Mouse (Mus musculus) frontal cortex, adult 2 months (tissue): Measurements from ENCODE around the gene Arl10. TPM values are rescaled to one million over a fixed set of nuclear protein-coding genes. Genes with fewer than 3 reads are reported as not detected.

Source experiments
- DNase-seq, 2 experiments: peaks; one replicate each; pipeline ENCODE4 v3.0.0; 2022; ENCODE audit warnings: low spot score in 1 of 2; ENCODE audit errors: extremely low spot score in 1 of 2
- polyA plus RNA-seq: library from polyadenylated mRNA; depleted of rRNA; stranded (reverse); fragments of >200 nt; gene quantifications from 2 replicates; pipeline ENCODE4 v1.2.3, GENCODE M21; 2012

The Arl10 gene
- polyA plus RNA-seq, 1 experiment, result 20.6 TPM

GRCm38 (mm10) chr13:54581385-54581784 lies 6.6 kb downstream of the Arl10 start:
- no peak for DNase-seq

GRCm38 (mm10) chr13:54582126-54582525 lies 7.3 kb downstream of the Arl10 start:
- DNase-seq, result no peak

GRCm38 (mm10) chr13:54582860-54583259 lies 8.0 kb downstream of the Arl10 start:
- no peak for DNase-seq

GRCm38 (mm10) chr13:54585831-54586230 lies 11.0 kb downstream of the Arl10 start:
- no peak for DNase-seq

- no peak for DNase-seq
These were observed 14.7 kb downstream of the Arl10 start for GRCm38 (mm10) chr13:54589414-54589995.

- DNase-seq, result peak; percentile 98 to 99
These were observed 15.5 kb downstream of the Arl10 start, which contains the start of the genes Nop16 and Higd2a for GRCm38 (mm10) chr13:54589996-54590951. Gene Nop16, minus strand, starts transcription at chr13:54590090. Gene Higd2a, plus strand, starts transcription at chr13:54590207.

- no peak for DNase-seq
These were observed 17.1 kb downstream of the Arl10 start for GRCm38 (mm10) chr13:54591776-54592356.

GRCm38 (mm10) chr13:54593617-54594016 lies 18.8 kb downstream of the Arl10 start:
- DNase-seq, result no peak

GRCm38 (mm10) chr13:54596107-54596690 lies 21.4 kb downstream of the Arl10 start:
- DNase-seq, result no peak

- no peak for DNase-seq
These were observed 22.1 kb downstream of the Arl10 start for GRCm38 (mm10) chr13:54596870-54597269.

GRCm38 (mm10) chr13:54598622-54599143 lies 23.9 kb downstream of the Arl10 start:
- no peak for DNase-seq

GRCm38 (mm10) chr13:54602639-54603111 lies 27.9 kb downstream of the Arl10 start:
- no peak for DNase-seq

- DNase-seq, result no peak
These were observed 28.7 kb downstream of the Arl10 start for GRCm38 (mm10) chr13:54603501-54603900.

- DNase-seq, result no peak
These were observed 29.4 kb downstream of the Arl10 start for GRCm38 (mm10) chr13:54604221-54604620.

GRCm38 (mm10) chr13:54605426-54605825 lies 30.6 kb downstream of the Arl10 start:
- DNase-seq, result no peak

- no peak for DNase-seq
These were observed 32.4 kb downstream of the Arl10 start for GRCm38 (mm10) chr13:54607204-54607603.

- no peak for DNase-seq
These were observed 33.2 kb downstream of the Arl10 start for GRCm38 (mm10) chr13:54608002-54608401.

- peak in 1 of 2 experiments; percentile 51 for DNase-seq
These were observed 33.9 kb downstream of the Arl10 start for GRCm38 (mm10) chr13:54608666-54609065.

- no peak for DNase-seq
These were observed 34.5 kb downstream of the Arl10 start for GRCm38 (mm10) chr13:54609301-54609700.

GRCm38 (mm10) chr13:54610613-54610971 lies 35.8 kb downstream of the Arl10 start:
- peak in 1 of 2 experiments; percentile 50 for DNase-seq
